Mouse (Mus musculus) CH12.LX (cell line): Measurements from ENCODE around the gene Naa35. TPM values are rescaled to one million over a fixed set of nuclear protein-coding genes. Genes with fewer than 3 reads are reported as not detected.

Experiments used
- DNase-seq: peaks from one replicate; pipeline ENCODE4 v3.0.0-alpha.2; 2013; ENCODE audit errors: extremely low read depth
- H3K27ac ChIP-seq: 2 replicates; pipeline ENCODE4 v1.5.1; 2012; ENCODE audit warnings: low read depth, mild to moderate bottlenecking, control low read depth, moderate library complexity; ENCODE audit not compliant: insufficient read depth
- H3K27me3 ChIP-seq: replicated peaks from 2 replicates; pipeline ENCODE3; 2012; ENCODE audit warnings: inconsistent platforms
- H3K36me3 ChIP-seq, 2 experiments: replicated peaks in 1 of 2; 2 replicates each; pipeline versions ENCODE3 to v1.6.1; 2012; ENCODE audit warnings: inconsistent platforms in 1 of 2, low read length in 1 of 2, mild to moderate bottlenecking in 1 of 2, mixed read lengths in 1 of 2, moderate library complexity in 1 of 2; ENCODE audit not compliant: control insufficient read depth in 1 of 2, insufficient read depth in 1 of 2
- H3K4me1 ChIP-seq, 2 experiments: 2 replicates each; pipeline ENCODE4 v1.6.1; 2012; ENCODE audit warnings: inconsistent platforms in 1 of 2, moderate library complexity in 1 of 2; ENCODE audit not compliant: insufficient read depth in 2 of 2, control insufficient read depth in 1 of 2
- H3K4me2 ChIP-seq: 2 replicates; pipeline ENCODE4 v1.6.1; 2012; ENCODE audit warnings: low read depth, mild to moderate bottlenecking, control low read depth; ENCODE audit not compliant: poor library complexity, insufficient read depth, severe bottlenecking
- H3K4me3 ChIP-seq, 3 experiments: fragments of 150-350 bp in 1 of 3; sonication (generic) in 1 of 3; replicated peaks in 1 of 3; 2 replicates each; pipeline versions ENCODE3 to v1.5.1; 2011 to 2012; ENCODE audit warnings: low read depth in 2 of 3, low read length in 2 of 3, mild to moderate bottlenecking in 2 of 3, moderate library complexity in 2 of 3, control low read depth in 1 of 3, improper control_type of control experiment in 1 of 3, inconsistent platforms in 1 of 3, mixed read lengths in 1 of 3; ENCODE audit not compliant: poor library complexity in 1 of 3
- H3K79me2 ChIP-seq: replicated peaks from 2 replicates; pipeline ENCODE4 v1.6.1; 2012; ENCODE audit warnings: mild to moderate bottlenecking, moderate library complexity; ENCODE audit not compliant: control insufficient read depth, poor library complexity, insufficient read depth, severe bottlenecking; ENCODE audit errors: extremely low read depth
- H3K9ac ChIP-seq: 2 replicates; pipeline ENCODE4 v1.6.1; 2012; ENCODE audit warnings: low read depth, mild to moderate bottlenecking, control low read depth, moderate library complexity; ENCODE audit not compliant: insufficient read depth
- H3K9me3 ChIP-seq: replicated peaks from 2 replicates; pipeline ENCODE3; 2012; ENCODE audit warnings: low read length, inconsistent platforms, mixed read lengths
- BHLHE40 ChIP-seq: IDR thresholded peaks from 2 replicates; pipeline ENCODE4 v1.6.1; 2011; ENCODE audit warnings: mild to moderate bottlenecking, low read depth, low read length, improper control_type of control experiment
- CHD1 ChIP-seq: IDR thresholded peaks from 2 replicates; pipeline ENCODE4 v1.6.1; 2012; ENCODE audit warnings: low read depth, low read length, improper control_type of control experiment, inconsistent platforms
- CHD2 ChIP-seq: IDR thresholded peaks from 2 replicates; pipeline ENCODE4 v1.6.1; 2011; ENCODE audit warnings: low read length, improper control_type of control experiment
- ELF1 ChIP-seq: IDR thresholded peaks from 2 replicates; pipeline ENCODE4 v1.6.1; 2014; ENCODE audit warnings: low read depth, mild to moderate bottlenecking, inconsistent platforms, low read length, improper control_type of control experiment
- EP300 ChIP-seq: IDR thresholded peaks from 2 replicates; pipeline ENCODE4 v1.6.1; 2011; ENCODE audit warnings: low read length, improper control_type of control experiment
- HCFC1 ChIP-seq: IDR thresholded peaks from 2 replicates; pipeline ENCODE4 v1.6.1; 2012; ENCODE audit warnings: low read depth, mild to moderate bottlenecking, inconsistent platforms, low read length, improper control_type of control experiment
- IRF4 ChIP-seq: IDR thresholded peaks from 2 replicates; pipeline ENCODE4 v1.6.1; 2014; ENCODE audit warnings: low read depth, mild to moderate bottlenecking, inconsistent platforms, low read length, improper control_type of control experiment
- JUN ChIP-seq: IDR thresholded peaks from 2 replicates; pipeline ENCODE4 v1.6.1; 2011; ENCODE audit warnings: low read depth, mild to moderate bottlenecking, low read length, improper control_type of control experiment, moderate library complexity; ENCODE audit not compliant: insufficient read depth
- MAFK ChIP-seq: IDR thresholded peaks from 2 replicates; pipeline ENCODE4 v1.6.1; 2011; ENCODE audit warnings: low read length, improper control_type of control experiment; ENCODE audit not compliant: insufficient replicate concordance
- MAZ ChIP-seq: IDR thresholded peaks from 2 replicates; pipeline ENCODE4 v1.6.1; 2012; ENCODE audit warnings: low read depth, mild to moderate bottlenecking, inconsistent platforms, low read length, improper control_type of control experiment, moderate library complexity
- MEF2A ChIP-seq: IDR thresholded peaks from 2 replicates; pipeline ENCODE4 v1.6.1; 2014; ENCODE audit warnings: low read depth, mild to moderate bottlenecking, inconsistent platforms, low read length, improper control_type of control experiment, borderline replicate concordance
- MXI1 ChIP-seq: IDR thresholded peaks from 2 replicates; pipeline ENCODE4 v1.6.1; 2011; ENCODE audit warnings: mild to moderate bottlenecking, low read depth, low read length, improper control_type of control experiment
- MYC ChIP-seq: IDR thresholded peaks from 2 replicates; pipeline ENCODE4 v1.6.1; 2011; ENCODE audit warnings: low read depth, mild to moderate bottlenecking, improper control_type of control experiment, low read length
- NELFE ChIP-seq: IDR thresholded peaks from 2 replicates; pipeline ENCODE4 v1.6.1; 2011; ENCODE audit warnings: low read depth, low read length, improper control_type of control experiment
- PAX5 ChIP-seq: IDR thresholded peaks from 2 replicates; pipeline ENCODE4 v1.6.1; 2012; ENCODE audit warnings: low read length, inconsistent platforms, mixed read lengths
- RAD21 ChIP-seq: IDR thresholded peaks from 2 replicates; pipeline ENCODE4 v1.6.1; 2011; ENCODE audit warnings: low read depth, mild to moderate bottlenecking, low read length, improper control_type of control experiment, moderate library complexity
- RCOR1 ChIP-seq: conservative IDR thresholded peaks from 2 replicates; pipeline ENCODE4 v1.6.1; 2012; ENCODE audit warnings: low read depth, mild to moderate bottlenecking, inconsistent platforms, low read length, improper control_type of control experiment
- SMC3 ChIP-seq: IDR thresholded peaks from 2 replicates; pipeline ENCODE4 v1.6.1; 2011; ENCODE audit warnings: low read depth, low read length, improper control_type of control experiment
- USF2 ChIP-seq: conservative IDR thresholded peaks from 2 replicates; pipeline ENCODE4 v1.6.1; 2011; ENCODE audit warnings: low read depth, low read length, improper control_type of control experiment
- ZC3H11A ChIP-seq: IDR thresholded peaks from 2 replicates; pipeline ENCODE4 v1.6.1; 2012; ENCODE audit warnings: low read depth, mild to moderate bottlenecking, inconsistent platforms, low read length, improper control_type of control experiment
- ZKSCAN1 ChIP-seq: IDR thresholded peaks from 2 replicates; pipeline ENCODE4 v1.6.1; 2012; ENCODE audit warnings: low read depth, inconsistent platforms, low read length, improper control_type of control experiment, borderline replicate concordance
- ZMIZ1 ChIP-seq: IDR thresholded peaks from 2 replicates; pipeline ENCODE4 v1.6.1; 2012; ENCODE audit warnings: low read depth, mild to moderate bottlenecking, inconsistent platforms, low read length, improper control_type of control experiment
- dilution Hi-C: fragments of 300-500 bp; cut with MboI; formaldehyde crosslinking; loops from 2 replicates; pipeline ENCODE4 v1.14.3; 2020; ENCODE audit warnings: low sequenced_read_pairs; ENCODE audit not compliant: extremely low pct_unique_long_range_greater_than_20kb, extremely low pct_ligation_motif_present
- in situ Hi-C: fragments of 300-500 bp; cut with MboI; formaldehyde crosslinking; loops from 3 replicates; pipeline ENCODE4 v1.14.3; 2019; ENCODE audit warnings: low sequenced_read_pairs, low pct_ligation_motif_present, low pct_unique_long_range_greater_than_20kb, mixed read lengths
- polyA plus RNA-seq: library from polyadenylated mRNA; unstranded; fragments of >175 nt; gene quantifications from 2 replicates; pipeline ENCODE4 v1.2.1, GENCODE M21; 2012; ENCODE audit warnings: low read depth; ENCODE audit not compliant: insufficient read length
- total RNA-seq, 2 experiments: library from RNA; depleted of rRNA; stranded (reverse); fragments of 300-350 nt in 1 of 2; fragments of >200 nt in 1 of 2; gene quantifications; 2 replicates each; pipeline ENCODE4 v1.2.3; 2012 to 2014

Gene Naa35
- total and polyA plus RNA-seq, 3 experiments = 46.8 to 60.2 (median 56.4) TPM

DNA sequence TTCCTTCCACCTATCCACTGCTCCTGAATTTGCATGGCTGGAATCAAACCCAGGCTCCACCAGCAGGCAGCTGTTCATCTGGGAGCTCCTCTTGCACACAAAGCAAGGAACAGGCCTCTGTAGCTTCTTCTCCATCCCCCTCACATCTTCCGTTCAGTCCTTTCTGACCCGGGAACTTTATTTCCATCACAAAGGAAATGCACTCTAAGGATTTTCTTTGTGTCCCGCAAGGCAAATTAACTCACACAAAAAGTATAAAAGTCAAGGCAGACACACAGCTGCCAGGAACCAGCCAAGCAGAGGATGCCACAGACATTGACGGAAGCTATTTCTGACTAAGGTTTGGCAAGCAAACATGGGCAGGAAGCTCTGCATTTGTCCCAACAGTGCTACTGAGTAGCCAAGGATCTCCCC, 71.9 kb downstream of the Naa35 start:
- H3K27me3 ChIP-seq = no peaks in the 10 kb centered on the region
- H3K27ac ChIP-seq = peak overlapping the region; percentile 4; the same call in 1 of the 2 replicates
- DNase-seq = peak; percentile 46
- peaks cover 13 to 35% of the 10 kb centered on the region in 2 experiments for H3K4me1 ChIP-seq
- no peaks in the 10 kb centered on the region for H3K79me2 ChIP-seq
- H3K9me3 ChIP-seq = peaks cover 2% of the 10 kb centered on the region
- peaks cover 4 to 56% of the 10 kb centered on the region in 2 experiments for H3K36me3 ChIP-seq
- TF ChIP-seq RAD21 (no peak), RCOR1 (no peak), CHD2 (no peak), SMC3 (no peak), ELF1 (no peak), NELFE (no peak), ZC3H11A (no peak), MYC (no peak)
- TF ChIP-seq, all 38 proteins: peak for 0
- Histone ChIP-seq H3K4me3 (peak overlapping the region in 1 of 3 experiments; percentile 37), H3K9ac (no peak overlapping the region), H3K4me2 (no peak overlapping the region)
- in situ Hi-C loops (no loop called here), dilution Hi-C loops (no loop called here)

DNA sequence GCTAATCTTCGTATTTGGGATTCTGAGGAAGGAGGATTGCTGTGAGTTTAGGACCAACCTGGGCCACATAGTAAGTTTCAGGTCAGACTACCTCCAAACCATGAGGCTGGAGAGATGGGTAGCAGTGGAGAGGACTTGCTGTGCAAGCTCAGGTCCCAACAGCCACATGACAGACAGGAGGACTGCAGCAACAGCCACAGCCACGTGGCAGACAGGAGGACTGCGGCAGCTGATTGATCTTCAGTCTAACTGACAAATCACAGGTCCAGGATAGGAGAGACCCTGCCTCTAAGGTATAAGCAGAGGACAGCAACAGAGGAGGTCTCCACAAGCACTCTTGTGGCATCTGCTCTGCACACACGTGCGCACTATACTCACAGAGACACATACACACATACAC, 72.7 kb downstream of the Naa35 start:
- no peak overlapping the region for H3K4me3 ChIP-seq
- H3K9me3 ChIP-seq = peaks cover 2% of the 10 kb centered on the region
- no peak for DNase-seq
- no peaks in the 10 kb centered on the region for H3K27me3 ChIP-seq
- TF ChIP-seq ZKSCAN1 = no peak
- TF ChIP-seq CHD1 = no peak
- TF ChIP-seq JUN = no peak
- no peak for TF ChIP-seq HCFC1
- TF ChIP-seq PAX5 = no peak
- TF ChIP-seq MAZ = no peak
- no peak for TF ChIP-seq IRF4
- no peak for TF ChIP-seq RAD21
- no peak for TF ChIP-seq MAFK
- TF ChIP-seq ZMIZ1 = no peak
- TF ChIP-seq EP300 = no peak
- no peak for TF ChIP-seq MEF2A
- no peak for TF ChIP-seq RCOR1
- TF ChIP-seq USF2 = no peak
- TF ChIP-seq BHLHE40 = no peak
- no peak for TF ChIP-seq CHD2
- no peak for TF ChIP-seq MYC
- TF ChIP-seq MXI1 = no peak
- H3K79me2 ChIP-seq = no peaks in the 10 kb centered on the region
- H3K27ac ChIP-seq = no peak overlapping the region
- dilution Hi-C loops = no loop called here
- H3K9ac ChIP-seq = no peak overlapping the region
- H3K4me1 ChIP-seq = peaks cover 13 to 35% of the 10 kb centered on the region in 2 experiments
- H3K36me3 ChIP-seq = peaks cover 5 to 57% of the 10 kb centered on the region in 2 experiments
- in situ Hi-C loops = no loop called here
- no peak overlapping the region for H3K4me2 ChIP-seq
